Mouse (Mus musculus): Measurements from ENCODE around the gene Cpa4. TPM values are rescaled to one million over a fixed set of nuclear protein-coding genes. Genes with fewer than 3 reads are reported as not detected.

Cpa4 gene
- total RNA-seq (2023): not detected

GRCm38 (mm10) chr6:30568069-30568468 is at the start of gene Cpa4:
Gene Cpa4 (plus strand): TSS chr6:30568369.

DNA sequence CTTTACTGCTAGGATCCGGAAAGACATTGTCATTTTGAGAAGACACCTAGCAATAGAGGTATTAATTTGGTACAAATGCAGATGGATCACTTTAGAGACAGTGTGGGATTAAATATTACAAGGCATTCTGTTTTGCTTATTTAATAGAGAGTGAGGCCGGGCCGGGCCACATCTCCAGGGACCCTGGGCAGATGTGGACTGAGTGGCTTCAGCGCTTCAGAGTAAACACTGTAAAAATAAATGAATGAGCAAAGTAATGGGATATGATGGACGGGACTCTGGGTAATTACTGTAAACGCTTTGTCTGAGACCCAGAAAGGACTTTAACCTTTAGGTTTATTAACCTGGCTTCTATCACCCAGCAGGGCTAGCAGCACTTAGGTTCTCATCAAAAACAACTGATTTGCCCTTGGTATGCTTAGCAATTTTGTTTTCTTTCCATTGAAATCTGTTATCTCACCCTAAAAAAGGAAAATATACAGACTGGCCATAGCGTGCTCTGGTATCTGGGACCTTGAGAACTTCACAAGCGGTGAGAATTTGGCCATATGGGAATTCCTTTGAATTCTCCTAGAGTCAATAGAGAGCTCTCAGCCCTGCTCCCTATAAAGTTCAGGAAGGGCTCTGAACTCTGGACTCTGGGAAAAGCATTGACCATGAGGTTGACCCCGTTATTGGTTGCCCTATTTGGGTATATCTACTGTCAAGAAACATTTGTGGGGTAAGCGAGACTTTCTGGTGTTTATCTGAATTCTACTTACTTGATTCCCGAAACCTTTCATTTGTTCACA is 27.0 kb upstream of the Cpa4 start, which contains the start of gene Cpa2:
Gene Cpa2 (plus strand): TSS at position 574 of the 791 bp plus-strand sequence.

GRCm38 (mm10) chr6:30610710-30611109 is 42.5 kb downstream of the Cpa4 start, which contains the start of gene Cpa5:
Gene Cpa5 (plus strand): TSS chr6:30611010.

DNA sequence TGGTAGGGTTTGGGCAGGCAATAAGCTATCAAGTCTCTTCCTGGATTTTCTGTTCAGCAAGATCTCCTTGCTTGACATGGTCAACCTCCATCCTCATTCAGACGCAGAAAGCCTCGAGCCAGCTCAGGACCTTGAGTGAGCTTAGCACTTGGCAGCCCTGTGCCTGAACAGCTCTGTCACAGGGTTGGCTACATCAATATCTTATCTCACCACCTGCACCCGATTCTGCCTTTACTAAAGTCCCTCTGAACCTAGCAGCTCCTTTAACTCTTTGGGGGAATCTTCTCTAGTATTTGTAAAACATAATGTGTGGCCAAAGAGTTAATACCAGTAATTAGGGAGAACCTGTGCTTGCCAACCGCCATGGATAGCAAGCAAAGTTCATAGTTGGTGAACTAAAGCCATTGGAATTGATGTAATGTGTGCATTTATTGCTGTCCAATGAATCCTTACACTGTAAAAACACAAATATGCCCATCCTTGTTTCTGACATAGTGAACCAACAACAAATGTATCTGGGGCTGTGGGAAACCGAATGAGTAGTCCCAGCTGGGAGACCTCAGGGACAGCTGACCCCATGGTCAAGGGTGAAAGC is 70.6 kb downstream of the Cpa4 start, which contains the start of gene Cpa1:
Gene Cpa1 (plus strand): TSS at position 545 of the 595 bp plus-strand sequence.

Other genes starting within 250 kb of the Cpa4 start
- 10 to 100 TPM; 13.9 to 17.9 TPM for gene Zc3hc1, start 177.3 kb upstream of the Cpa4 start, total RNA-seq (2023)
- gene Klhdc10, start 166.5 kb upstream of the Cpa4 start, total RNA-seq (2023): 10 to 100 TPM; 29.0 to 31.3 TPM
- gene Tmem209, start 58.6 kb upstream of the Cpa4 start, total RNA-seq (2023): 10 to 100 TPM; 19.8 to 22.4 TPM
- gene Ssmem1, start 58.5 kb upstream of the Cpa4 start, total RNA-seq (2023): under 1 TPM; 0.44 to 0.93 TPM
- not detected for gene Cpa2, start 26.8 kb upstream of the Cpa4 start, total RNA-seq (2023)
- not detected for gene Cpa5, start 42.6 kb downstream of the Cpa4 start, total RNA-seq (2023)
- not detected for gene Cpa1, start 70.8 kb downstream of the Cpa4 start, total RNA-seq (2023)
- 1 to 10 TPM; 1.5 to 3.2 TPM for gene Cep41, start 125.4 kb downstream of the Cpa4 start, total RNA-seq (2023)
- gene Mest, start 155.2 kb downstream of the Cpa4 start, total RNA-seq (2023): not detected

Data from neutrophil, adult 59 days (primary cell).